9 mouse cellular contexts compared by ENCODE assay signal in the genomic region with DNA sequence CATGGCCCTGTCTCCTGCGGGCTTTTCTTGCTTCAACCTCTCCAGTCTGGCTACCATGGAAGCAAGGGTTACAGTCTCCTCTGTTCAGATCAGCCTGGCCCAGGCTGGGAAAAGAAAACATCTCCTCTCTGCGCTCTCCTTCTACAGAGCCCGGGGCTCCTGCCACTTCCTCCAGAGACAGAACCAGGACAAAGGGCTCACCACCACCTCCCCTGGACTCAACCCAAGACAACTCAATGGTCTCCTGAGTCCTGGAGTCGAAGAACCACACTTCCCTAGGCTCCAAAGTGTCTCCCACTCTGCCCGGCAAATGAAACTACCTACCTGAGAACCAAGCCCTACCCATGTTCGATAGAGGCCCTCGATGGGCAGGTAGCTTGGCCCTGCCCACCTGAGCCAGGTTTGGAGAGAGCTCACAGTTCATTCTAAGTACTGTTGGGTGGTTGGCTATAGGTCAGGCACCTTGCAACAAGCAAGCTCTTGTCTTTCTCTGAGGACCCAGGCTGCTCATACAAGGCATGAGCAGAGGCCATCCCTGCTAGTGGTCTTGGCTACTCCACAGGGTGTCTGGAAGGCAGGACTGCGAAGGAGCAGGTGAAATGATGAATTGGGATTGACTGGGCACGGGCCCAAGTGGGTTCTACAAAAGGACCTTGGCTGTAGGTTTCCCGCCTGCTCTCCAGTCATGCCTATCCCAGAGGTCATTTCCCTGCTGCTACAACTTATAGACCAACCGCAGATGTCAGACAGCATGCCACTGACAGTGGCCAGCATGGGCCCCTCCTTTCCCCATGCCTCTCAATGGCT. TPM values are rescaled to one million over a fixed set of nuclear protein-coding genes. Genes with fewer than 3 reads are reported as not detected.
DNase-seq lines count a peak whose midpoint lies in the region; ATAC-seq lines count a peak whose summit lies in the region.
"Had no signal": no experiment of that assay in that cellular context is flagged by ENCODE, and none has a peak within 500 bp of the region (broad histone marks: within the 10 kb centered on the region; RNA-seq: fewer than 3 reads in every experiment).

No protein-coding gene starts in this region.

- no peaks in the 10 kb centered on the region for H3K27me3 ChIP-seq in lung, embryonic 16.5 days (ENCODE audit: control insufficient read depth, insufficient read depth, low read depth, low read length)
- H3K27me3 ChIP-seq in limb, embryonic 10.5 days (ENCODE audit: low read depth, poor library complexity, severe bottlenecking) = peaks cover 95% of the 10 kb centered on the region
- no peaks in the 10 kb centered on the region for H3K27me3 ChIP-seq in stomach, embryonic 14.5 days (ENCODE audit: control insufficient read depth, insufficient read depth, low read length)

- H3K27ac ChIP-seq in lung, embryonic 16.5 days (ENCODE audit: low read length) = peak overlapping the region; percentile 87
- peak overlapping the region; percentile 66 for H3K27ac ChIP-seq in limb, embryonic 10.5 days
- H3K27ac ChIP-seq in stomach, embryonic 14.5 days (ENCODE audit: low read length) = peak overlapping the region; percentile 81
- H3K27ac ChIP-seq: macrophage had no signal

- no peak overlapping the region for H3K4me3 ChIP-seq in lung, embryonic 16.5 days (ENCODE audit: low read length)
- H3K4me3 ChIP-seq in limb, embryonic 10.5 days = no peak overlapping the region
- no peak overlapping the region for H3K4me3 ChIP-seq in stomach, embryonic 14.5 days (ENCODE audit: low read depth, low read length)

- peak overlapping the region; percentile 17; the same call in 1 of the 2 replicates for H3K4me2 ChIP-seq in lung, embryonic 16.5 days (ENCODE audit: low read depth, low read length)
- no peak overlapping the region; the same call in 1 of the 2 replicates for H3K4me2 ChIP-seq in stomach, embryonic 14.5 days (replicated peaks; ENCODE audit: low read depth, low read length)

- peak overlapping the region; percentile 58; the same call in 1 of the 2 replicates for H3K9ac ChIP-seq in lung, embryonic 16.5 days (ENCODE audit: low read length)
- no peak overlapping the region for H3K9ac ChIP-seq in stomach, embryonic 14.5 days (replicated peaks; ENCODE audit: low read depth, low read length)

- peak; percentile 41 to 42 for DNase-seq in adrenal gland, postnatal 36 days
- no peak for DNase-seq in adrenal gland, adult (ENCODE audit: inconsistent age in 2 of 2, low spot score in 1 of 2)
- no peak for DNase-seq in lung, postnatal 36 days
- DNase-seq in limb, embryonic 10.5 days (ENCODE audit: low spot score) = no peak
- no peak for DNase-seq in urinary bladder, adult 18-20 months (ENCODE audit: low spot score in 2 of 2)
- DNase-seq in right cerebral cortex, adult 2 months (ENCODE audit: low spot score in 2 of 2) = no peak

- no peaks in the 10 kb centered on the region for H3K9me3 ChIP-seq in lung, embryonic 16.5 days (ENCODE audit: control insufficient read depth, low read length)
- no peaks in the 10 kb centered on the region for H3K9me3 ChIP-seq in limb, embryonic 10.5 days (replicated peaks)
- no peaks in the 10 kb centered on the region for H3K9me3 ChIP-seq in stomach, embryonic 14.5 days (ENCODE audit: control insufficient read depth, low read depth, low read length)

- peaks cover 64% of the 10 kb centered on the region for H3K4me1 ChIP-seq in lung, embryonic 16.5 days (replicated peaks; ENCODE audit: control insufficient read depth, insufficient read depth, low read length)
- peaks cover 59% of the 10 kb centered on the region for H3K4me1 ChIP-seq in limb, embryonic 10.5 days
- peaks cover 42% of the 10 kb centered on the region for H3K4me1 ChIP-seq in stomach, embryonic 14.5 days (ENCODE audit: control insufficient read depth, insufficient read depth, low read length)

- peaks cover 5% of the 10 kb centered on the region; the same call in 1 of the 2 replicates for H3K36me3 ChIP-seq in lung, embryonic 16.5 days (ENCODE audit: control insufficient read depth, insufficient read depth, low read length)
- peaks cover 8% of the 10 kb centered on the region; the same call in 1 of the 2 replicates for H3K36me3 ChIP-seq in limb, embryonic 10.5 days
- peaks cover 7% of the 10 kb centered on the region; the same call in 1 of the 2 replicates for H3K36me3 ChIP-seq in stomach, embryonic 14.5 days (ENCODE audit: control insufficient read depth, insufficient read depth, low read length)

- peak; percentile 1; the same call in 1 of the 2 replicates for ATAC-seq in lung, embryonic 16.5 days (ENCODE audit: low read depth)
- ATAC-seq in stomach, embryonic 14.5 days (ENCODE audit: insufficient number of reproducible peaks, insufficient read depth, low FRiP score, low read depth) = no peak

- WGBS in lung, embryonic 16.5 days = 42% methylated on average over 11 of the region's 11 CpGs
- WGBS in limb, embryonic 10.5 days = 78% methylated on average over 11 of the region's 11 CpGs
- 64% methylated on average over 11 of the region's 11 CpGs for WGBS in stomach, embryonic 14.5 days

RNA-seq across cellular contexts. Expression of gene G430095P16Rik, which starts 8.8 kb away (rescaled TPM):
- under 1 TPM in 1 of 2 experiments, not detected in 1; 0.46 TPM for total RNA-seq in adrenal gland, postnatal 36 days (2021)
- 3.1 and 3.7 TPM in 2 replicates for polyA plus RNA-seq in lung, embryonic 16.5 days (2015; fragmentation: Nextera tagmentation; extraction: Ambion mirVana)
- 3.7 and 8.1 TPM in 2 replicates for polyA plus RNA-seq in limb, embryonic 10.5 days (2016; fragmentation: Nextera tagmentation; extraction: Ambion mirVana)
- 2.8 and 5.0 TPM in 2 replicates for polyA plus RNA-seq in stomach, embryonic 14.5 days (2014; fragmentation: Nextera tagmentation; extraction: Ambion mirVana)
- polyA plus RNA-seq: macrophage had no signal

RNA-seq across cellular contexts. Expression of gene Lyl1, which starts 30.3 kb away (rescaled TPM):
- total RNA-seq in adrenal gland, postnatal 36 days (2021) = 1 to 10 TPM; 2.5 to 2.9 TPM
- polyA plus RNA-seq in lung, embryonic 16.5 days (2015; fragmentation: Nextera tagmentation; extraction: Ambion mirVana) = 11.4 and 12.5 TPM in 2 replicates
- polyA plus RNA-seq in limb, embryonic 10.5 days (2016; fragmentation: Nextera tagmentation; extraction: Ambion mirVana) = 4.6 and 4.7 TPM in 2 replicates
- 4.6 and 5.0 TPM in 2 replicates for polyA plus RNA-seq in stomach, embryonic 14.5 days (2014; fragmentation: Nextera tagmentation; extraction: Ambion mirVana)

RNA-seq across cellular contexts. Expression of gene Nacc1, which starts 43.9 kb away (rescaled TPM):
- total RNA-seq in adrenal gland, postnatal 36 days (2021) = 10 to 100 TPM; 73.9 to 80.0 TPM
- 16.9 and 19.5 TPM in 2 replicates for polyA plus RNA-seq in lung, embryonic 16.5 days (2015; fragmentation: Nextera tagmentation; extraction: Ambion mirVana)
- 31.7 and 32.0 TPM in 2 replicates for polyA plus RNA-seq in limb, embryonic 10.5 days (2016; fragmentation: Nextera tagmentation; extraction: Ambion mirVana)
- 25.1 and 25.7 TPM in 2 replicates for polyA plus RNA-seq in stomach, embryonic 14.5 days (2014; fragmentation: Nextera tagmentation; extraction: Ambion mirVana)

RNA-seq across cellular contexts. Expression of gene Trmt1, which starts 45.5 kb away (rescaled TPM):
- total RNA-seq in adrenal gland, postnatal 36 days (2021) = 10 to 100 TPM; 63.8 to 83.7 TPM
- 54.7 and 58.8 TPM in 2 replicates for polyA plus RNA-seq in lung, embryonic 16.5 days (2015; fragmentation: Nextera tagmentation; extraction: Ambion mirVana)
- polyA plus RNA-seq in limb, embryonic 10.5 days (2016; fragmentation: Nextera tagmentation; extraction: Ambion mirVana) = 71.7 and 79.3 TPM in 2 replicates
- 64.6 and 65.7 TPM in 2 replicates for polyA plus RNA-seq in stomach, embryonic 14.5 days (2014; fragmentation: Nextera tagmentation; extraction: Ambion mirVana)

Comparison
In these comparisons a context has a peak if more than half of its experiments do, and no peak if none do; other contexts are left out.
1. DNase-seq: peak in adrenal gland, postnatal 36 days (2 of 2); none in adrenal gland, adult (0 of 2), lung, postnatal 36 days (single experiment), limb, embryonic 10.5 days (single experiment), urinary bladder, adult 18-20 months (0 of 2) and right cerebral cortex, adult 2 months (0 of 2).
2. Peak in every context shown above with its lines, with median percentiles within 50 percentile points of each other: H3K27ac ChIP-seq.